Mouse (Mus musculus) heart, adult 11 months (tissue): ENCODE results near the gene Apmap.
A peak's percentile ranks its signal among the peaks of the same experiment; 100 is the strongest.
"Not testable (repeated sequence)": the region's sequence is repeated elsewhere in the genome, so short reads cannot be mapped to it uniquely, and the experiment has no call there.

Experiments
- DNase-seq: peaks from one replicate; pipeline ENCODE4 v3.0.0; 2022

The Apmap gene

GRCm38 (mm10) chr2:150610097-150610496 is 1.7 kb upstream of the Apmap start:
- DNase-seq, result no peak

GRCm38 (mm10) chr2:150608872-150609560 is 649 bp upstream of the Apmap start:
- DNase-seq, result no peak

GRCm38 (mm10) chr2:150607086-150607485 is 1.3 kb downstream of the Apmap start:
- DNase-seq, result no peak

- no peak for DNase-seq
Measured at GRCm38 (mm10) chr2:150604802-150605201, 3.6 kb downstream of the Apmap start.

- DNase-seq, result peak; percentile 92
Measured at GRCm38 (mm10) chr2:150602166-150602565, 6.2 kb downstream of the Apmap start.

GRCm38 (mm10) chr2:150600263-150600662 is 8.1 kb downstream of the Apmap start:
- DNase-seq, result no peak

- no peak for DNase-seq
Measured at GRCm38 (mm10) chr2:150595411-150596190, 12.8 kb downstream of the Apmap start.

GRCm38 (mm10) chr2:150589076-150589475 is 19.3 kb downstream of the Apmap start:
- DNase-seq, result peak; percentile 74

GRCm38 (mm10) chr2:150579628-150580027 is 28.7 kb downstream of the Apmap start:
- peak; percentile 52 for DNase-seq

GRCm38 (mm10) chr2:150578603-150579002 is 29.8 kb downstream of the Apmap start:
- peak; percentile 68 for DNase-seq

- peak; percentile 74 for DNase-seq
Measured at GRCm38 (mm10) chr2:150576256-150576655, 32.1 kb downstream of the Apmap start.

- peak; percentile 65 for DNase-seq
Measured at GRCm38 (mm10) chr2:150572463-150572862, 35.9 kb downstream of the Apmap start.

- DNase-seq, result peak; percentile 55
Measured at GRCm38 (mm10) chr2:150570761-150571160, 37.6 kb downstream of the Apmap start.

GRCm38 (mm10) chr2:150569847-150570590 is 38.3 kb downstream of the Apmap start, which contains the start of gene Cst7:
TSS of gene Cst7 (plus strand) at chr2:150570415.
- DNase-seq, result peak; percentile 80

GRCm38 (mm10) chr2:150567051-150567450 is 41.3 kb downstream of the Apmap start:
- DNase-seq, result no peak

GRCm38 (mm10) chr2:150558568-150558967 is 49.8 kb downstream of the Apmap start:
- peak; percentile 60 for DNase-seq

- not testable (repeated sequence) for DNase-seq
Measured at GRCm38 (mm10) chr2:150549576-150549975, 58.8 kb downstream of the Apmap start.
